34 mouse cellular contexts compared by ENCODE assay signal in the genomic region with DNA sequence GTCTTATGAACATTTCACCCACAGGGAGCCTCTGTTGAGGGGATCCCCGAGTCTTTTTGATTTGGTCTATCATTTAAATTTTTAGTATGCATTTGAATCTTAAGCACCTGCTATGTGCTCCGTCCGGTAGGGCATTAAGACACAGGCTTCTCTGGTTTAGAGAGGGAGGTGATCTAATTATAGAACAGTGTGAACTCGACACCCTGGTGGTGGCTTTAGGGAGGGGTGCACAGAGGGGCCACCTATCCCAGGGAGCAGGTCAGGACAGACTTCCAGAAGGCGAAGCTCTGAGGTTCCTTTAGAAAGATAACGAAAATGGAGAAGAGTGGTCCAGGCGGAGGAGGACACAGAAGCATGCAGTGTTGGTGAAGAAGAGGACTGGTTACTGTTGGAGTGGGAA. TPM values are rescaled to one million over a fixed set of nuclear protein-coding genes. Genes with fewer than 3 reads are reported as not detected.
DNase-seq lines count a peak whose midpoint lies in the region; ATAC-seq and TF ChIP-seq lines count a peak whose summit lies in the region.
"Had no signal": no experiment of that assay in that cellular context is flagged by ENCODE, and none has a peak within 500 bp of the region (broad histone marks: within the 10 kb centered on the region; RNA-seq: fewer than 3 reads in every experiment).

No protein-coding gene starts in this region.

- no peaks in the 10 kb centered on the region for H3K27me3 ChIP-seq in heart, adult 2 months (ENCODE audit: control insufficient read depth, insufficient read depth, low read length)
- H3K27me3 ChIP-seq in heart, embryonic 14.5 days (ENCODE audit: control insufficient read depth, insufficient read depth, low read length): no peaks in the 10 kb centered on the region
- no peaks in the 10 kb centered on the region for H3K27me3 ChIP-seq in heart, postnatal 0 days (ENCODE audit: control insufficient read depth, insufficient read depth, low read length)

- intact Hi-C loops in heart, adult 2 months (cut with DNase I): no loop called here
- intact Hi-C loops in heart, postnatal 14 days (cut with DNase I): no loop called here

- no peaks in the 10 kb centered on the region; the same call in 1 of the 2 replicates for H3K4me1 ChIP-seq in heart, adult 2 months (ENCODE audit: control insufficient read depth, insufficient read depth, low read length)
- peaks cover 14 to 18% of the 10 kb centered on the region in 2 experiments for H3K4me1 ChIP-seq in heart, embryonic 14.5 days (ENCODE audit: control insufficient read depth in 2 of 2, insufficient read depth in 2 of 2, low read length in 2 of 2)
- H3K4me1 ChIP-seq in heart, postnatal 0 days (ENCODE audit: control insufficient read depth, insufficient read depth): peaks cover 8% of the 10 kb centered on the region
- H3K4me1 ChIP-seq: embryonic facial prominence, embryonic 12.5 days had no signal

- TF ChIP-seq EP300 in heart, adult 2 months (IDR thresholded peaks at IDR 0.05; ENCODE audit: insufficient read depth, low read depth, low read length): no peak
- no peak for TF ChIP-seq EP300 in heart, postnatal 0 days (IDR thresholded peaks at IDR 0.05; ENCODE audit: low read depth)

- TF ChIP-seq CTCF in heart, adult 2 months (IDR thresholded peaks at IDR 0.05): peak; percentile 49
- TF ChIP-seq CTCF in heart, postnatal 0 days (IDR thresholded peaks at IDR 0.05; ENCODE audit: low read depth): no peak; the same call in 1 of the 2 replicates

- peak overlapping the region; percentile 39 for H3K4me2 ChIP-seq in heart, embryonic 14.5 days (ENCODE audit: low read length)
- peak overlapping the region; percentile 21 for H3K4me2 ChIP-seq in heart, postnatal 0 days (ENCODE audit: low read depth, low read length)
- H3K4me2 ChIP-seq: embryonic facial prominence, embryonic 12.5 days; hindbrain, embryonic 12.5 days; liver, embryonic 12.5 days; midbrain, embryonic 11.5 days; neural tube, embryonic 12.5 days had no signal

- no peaks in the 10 kb centered on the region for H3K79me2 ChIP-seq in heart, adult 2 months (replicated peaks; ENCODE audit: control insufficient read depth, insufficient read depth, low read length)

- no peak for ATAC-seq in heart, embryonic 14.5 days (ENCODE audit: insufficient number of reproducible peaks, insufficient read depth, low FRiP score, low read depth)
- ATAC-seq in heart, postnatal 0 days (ENCODE audit: insufficient read depth, low read depth): no peak
- ATAC-seq in inflammation-experienced regulatory T-cells, adult 6 months: no peak
- ATAC-seq: CD4-positive, CD25-positive, alpha-beta regulatory T cell, adult 4 months; forebrain, embryonic 14.5 days; hindbrain, postnatal 0 days; intestine, embryonic 16.5 days; liver, embryonic 12.5 days; liver, postnatal 0 days; midbrain, embryonic 16.5 days had no signal

- 53% methylated on average over 7 of the region's 7 CpGs for WGBS in heart, adult 2 months
- 28% methylated on average over 7 of the region's 7 CpGs for WGBS in heart, embryonic 14.5 days
- 37% methylated on average over 7 of the region's 7 CpGs for WGBS in heart, postnatal 0 days

- H3K4me3 ChIP-seq in heart, adult 2 months: no peak overlapping the region
- peak overlapping the region in 1 of 2 experiments; percentile 2; a peak in 1 of 4 replicates for H3K4me3 ChIP-seq in heart, embryonic 14.5 days (ENCODE audit: control insufficient read depth in 1 of 2, insufficient read depth in 1 of 2, low read depth in 1 of 2, low read length in 2 of 2)
- H3K4me3 ChIP-seq in heart, postnatal 0 days (ENCODE audit: low read depth, low read length): no peak overlapping the region
- H3K4me3 ChIP-seq: embryonic facial prominence, embryonic 12.5 days; hindbrain, embryonic 12.5 days; liver, embryonic 12.5 days; neural tube, embryonic 12.5 days had no signal

- H3K36me3 ChIP-seq in heart, adult 2 months (ENCODE audit: control insufficient read depth, insufficient read depth, low read length): no peaks in the 10 kb centered on the region
- H3K36me3 ChIP-seq in heart, embryonic 14.5 days (ENCODE audit: control insufficient read depth, insufficient read depth, low read length): peaks cover 13% of the 10 kb centered on the region; the same call in 1 of the 2 replicates
- 0 out of 2 replicates have a peak, but pooled peaks cover 6% of the 10 kb centered on the region for H3K36me3 ChIP-seq in heart, postnatal 0 days (replicated peaks; ENCODE audit: control insufficient read depth, insufficient read depth, low read length)
- H3K36me3 ChIP-seq: embryonic facial prominence, embryonic 12.5 days; hindbrain, embryonic 12.5 days; liver, embryonic 12.5 days; neural tube, embryonic 12.5 days had no signal

- H3K9me3 ChIP-seq in heart, embryonic 14.5 days (ENCODE audit: control insufficient read depth, low read length): no peaks in the 10 kb centered on the region
- no peaks in the 10 kb centered on the region for H3K9me3 ChIP-seq in heart, postnatal 0 days (replicated peaks; ENCODE audit: control insufficient read depth, low read length)
- H3K9me3 ChIP-seq: embryonic facial prominence, embryonic 12.5 days; hindbrain, embryonic 12.5 days; liver, embryonic 12.5 days; neural tube, embryonic 12.5 days had no signal

- no peak for DNase-seq in heart, adult 2 months
- DNase-seq in heart, postnatal 14 days: no peak
- no peak for DNase-seq in heart, adult 8-10 months (ENCODE audit: low spot score)
- DNase-seq in heart, postnatal 0 days (ENCODE audit: low spot score): peak; percentile 55
- no peak for DNase-seq in layer of hippocampus, postnatal 36 days
- DNase-seq: adrenal gland, postnatal 25 days; cerebellum, adult 11-12 months; cerebellum, adult 9-11 months; embryo, embryonic 11 days; kidney, adult 8-10 months; kidney, postnatal 4 days; left cerebral cortex, postnatal 4 days; liver, postnatal 0 days; lung, postnatal 36 days; right cerebral cortex, adult 18-20 months; thymus, adult 2 months; thymus, postnatal 36 days had no signal

- TF ChIP-seq POLR2A in heart, adult 2 months (IDR thresholded peaks at IDR 0.05; ENCODE audit: insufficient read depth, low read depth, low read length): no peak

- no peak overlapping the region for H3K9ac ChIP-seq in heart, adult 2 months (ENCODE audit: low read depth, low read length)
- peak overlapping the region; percentile 34; the same call in 1 of the 2 replicates for H3K9ac ChIP-seq in heart, embryonic 14.5 days (ENCODE audit: low read length)
- H3K9ac ChIP-seq in heart, postnatal 0 days (replicated peaks; ENCODE audit: low read depth, low read length): no peak overlapping the region
- H3K9ac ChIP-seq: embryonic facial prominence, embryonic 12.5 days; hindbrain, embryonic 12.5 days; liver, embryonic 12.5 days; liver, postnatal 0 days; neural tube, embryonic 12.5 days had no signal

- H3K27ac ChIP-seq in heart, adult 2 months: no peak overlapping the region
- H3K27ac ChIP-seq in heart, embryonic 14.5 days (replicated peaks in 1 of 2; ENCODE audit: control insufficient read depth in 1 of 2, insufficient read depth in 1 of 2, low read depth in 2 of 2, low read length in 2 of 2): peak overlapping the region in 1 of 2 experiments; percentile 51; a peak in 2 of 4 replicates
- no peak overlapping the region for H3K27ac ChIP-seq in heart, postnatal 0 days (ENCODE audit: low read depth)
- H3K27ac ChIP-seq: embryonic facial prominence, embryonic 12.5 days; hindbrain, embryonic 12.5 days; hindbrain, postnatal 0 days; kidney, postnatal 0 days; liver, embryonic 12.5 days; neural tube, embryonic 12.5 days had no signal

RNA-seq across cellular contexts. Expression of a gene that starts 4.6 kb away (rescaled TPM):
- total RNA-seq in heart, adult 2 months (2021): 1 to 10 TPM; 4.3 to 5.8 TPM
- polyA plus RNA-seq in heart, adult 2 months (2012; rRNA removed): 15.1 and 21.0 TPM in 2 replicates
- total RNA-seq in heart, postnatal 14 days (2021): 1 to 10 TPM; 7.7 to 8.4 TPM
- 11.1 and 11.7 TPM in 2 replicates for polyA plus RNA-seq in heart, embryonic 14.5 days (2014; fragmentation: Nextera tagmentation; extraction: Ambion mirVana)
- total RNA-seq in heart, adult 8-10 months (2022): 1 to 10 TPM; 6.2 to 8.6 (median 8.2) TPM
- total RNA-seq in heart, postnatal 0 days (2014; rRNA removed; ENCODE audit: low replicate concordance): 14.5 and 18.5 TPM in 2 replicates
- 5.4 and 6.8 TPM in 2 replicates for polyA plus RNA-seq in heart, postnatal 0 days (2015; fragmentation: Nextera tagmentation; extraction: Ambion mirVana)
- total RNA-seq in layer of hippocampus, postnatal 36 days (2021): 10 to 100 TPM; 17.5 to 17.7 TPM
- 1 to 10 TPM; 1.8 to 2.1 (median 2.0) TPM for polyA plus RNA-seq in inflammation-experienced regulatory T-cells, adult 6 months (2017; shearing (Covaris generic))

RNA-seq across cellular contexts. Expression of a gene that starts 11.8 kb away (rescaled TPM):
- total RNA-seq in heart, adult 2 months (2021): not detected
- polyA plus RNA-seq in heart, adult 2 months (2012; rRNA removed): not detected in 2 replicates
- not detected for total RNA-seq in heart, postnatal 14 days (2021)
- not detected in 2 replicates for polyA plus RNA-seq in heart, embryonic 14.5 days (2014; fragmentation: Nextera tagmentation; extraction: Ambion mirVana)
- total RNA-seq in heart, adult 8-10 months (2022): not detected
- total RNA-seq in heart, postnatal 0 days (2014; rRNA removed; ENCODE audit: low replicate concordance): not detected in 2 replicates
- not detected in 2 replicates for polyA plus RNA-seq in heart, postnatal 0 days (2015; fragmentation: Nextera tagmentation; extraction: Ambion mirVana)
- not detected for total RNA-seq in layer of hippocampus, postnatal 36 days (2021)
- polyA plus RNA-seq in inflammation-experienced regulatory T-cells, adult 6 months (2017; shearing (Covaris generic)): not detected
- total RNA-seq: adrenal gland, postnatal 25 days; hindbrain, postnatal 0 days; layer of hippocampus, adult 8-10 months; layer of hippocampus, postnatal 25 days; left cerebral cortex, postnatal 4 days; megakaryocyte, adult 5-6 weeks had no signal
- polyA plus RNA-seq: CD4-positive, CD25-positive, alpha-beta regulatory T cell, adult 4 months; embryonic facial prominence, embryonic 12.5 days; forebrain, embryonic 14.5 days; hindbrain, embryonic 12.5 days; hindbrain, postnatal 0 days; intestine, embryonic 16.5 days; kidney, postnatal 0 days; liver, embryonic 12.5 days; liver, postnatal 0 days; lung, embryonic 16.5 days; midbrain, embryonic 11.5 days; midbrain, embryonic 16.5 days; neural tube, embryonic 12.5 days; thymus, adult 2 months had no signal

RNA-seq across cellular contexts. Expression of a gene that starts 18.2 kb away (rescaled TPM):
- 10 to 100 TPM; 41.3 to 46.8 TPM for total RNA-seq in heart, adult 2 months (2021)
- polyA plus RNA-seq in heart, adult 2 months (2012; rRNA removed): 40.8 and 49.6 TPM in 2 replicates
- 10 to 100 TPM; 42.2 to 44.1 TPM for total RNA-seq in heart, postnatal 14 days (2021)
- polyA plus RNA-seq in heart, embryonic 14.5 days (2014; fragmentation: Nextera tagmentation; extraction: Ambion mirVana): 12.7 and 13.2 TPM in 2 replicates
- total RNA-seq in heart, adult 8-10 months (2022): 10 to 100 TPM; 47.8 to 52.8 (median 49.4) TPM
- 20.4 and 38.0 TPM in 2 replicates for total RNA-seq in heart, postnatal 0 days (2014; rRNA removed; ENCODE audit: low replicate concordance)
- 5.0 and 5.2 TPM in 2 replicates for polyA plus RNA-seq in heart, postnatal 0 days (2015; fragmentation: Nextera tagmentation; extraction: Ambion mirVana)
- 100 to 1,000 TPM; 448 to 494 TPM for total RNA-seq in layer of hippocampus, postnatal 36 days (2021)
- polyA plus RNA-seq in inflammation-experienced regulatory T-cells, adult 6 months (2017; shearing (Covaris generic)): 10 to 100 TPM in 1 of 3 experiments, 1 to 10 TPM in 2; 6.2 to 11.8 (median 9.2) TPM

RNA-seq across cellular contexts. Expression of a gene that starts 19.3 kb away (rescaled TPM):
- total RNA-seq in heart, adult 2 months (2021): 100 to 1,000 TPM; 204 to 231 TPM
- polyA plus RNA-seq in heart, adult 2 months (2012; rRNA removed): 296 and 367 TPM in 2 replicates
- 100 to 1,000 TPM; 231 to 238 TPM for total RNA-seq in heart, postnatal 14 days (2021)
- polyA plus RNA-seq in heart, embryonic 14.5 days (2014; fragmentation: Nextera tagmentation; extraction: Ambion mirVana): 625 and 657 TPM in 2 replicates
- 100 to 1,000 TPM; 218 to 249 (median 234) TPM for total RNA-seq in heart, adult 8-10 months (2022)
- 474 and 521 TPM in 2 replicates for total RNA-seq in heart, postnatal 0 days (2014; rRNA removed; ENCODE audit: low replicate concordance)
- 640 and 644 TPM in 2 replicates for polyA plus RNA-seq in heart, postnatal 0 days (2015; fragmentation: Nextera tagmentation; extraction: Ambion mirVana)
- 100 to 1,000 TPM; 174 to 193 TPM for total RNA-seq in layer of hippocampus, postnatal 36 days (2021)
- 100 to 1,000 TPM; 376 to 387 (median 385) TPM for polyA plus RNA-seq in inflammation-experienced regulatory T-cells, adult 6 months (2017; shearing (Covaris generic))

RNA-seq across cellular contexts. Expression of a gene that starts 25.5 kb away (rescaled TPM):
- not detected for total RNA-seq in heart, adult 2 months (2021)
- not detected in 2 replicates for polyA plus RNA-seq in heart, adult 2 months (2012; rRNA removed)
- total RNA-seq in heart, postnatal 14 days (2021): not detected
- polyA plus RNA-seq in heart, embryonic 14.5 days (2014; fragmentation: Nextera tagmentation; extraction: Ambion mirVana): 0.27 and 0.49 TPM in 2 replicates
- not detected for total RNA-seq in heart, adult 8-10 months (2022)
- total RNA-seq in heart, postnatal 0 days (2014; rRNA removed; ENCODE audit: low replicate concordance): not detected in 2 replicates
- polyA plus RNA-seq in heart, postnatal 0 days (2015; fragmentation: Nextera tagmentation; extraction: Ambion mirVana): 0.34 TPM in 1 of 2 replicates, not detected in the other
- total RNA-seq in layer of hippocampus, postnatal 36 days (2021): not detected
- not detected for polyA plus RNA-seq in inflammation-experienced regulatory T-cells, adult 6 months (2017; shearing (Covaris generic))
- total RNA-seq: adrenal gland, postnatal 25 days; hindbrain, postnatal 0 days; layer of hippocampus, adult 8-10 months; layer of hippocampus, postnatal 25 days; left cerebral cortex, postnatal 4 days; megakaryocyte, adult 5-6 weeks had no signal
- polyA plus RNA-seq: CD4-positive, CD25-positive, alpha-beta regulatory T cell, adult 4 months; midbrain, embryonic 16.5 days had no signal

Comparison
In these comparisons a context has a peak if more than half of its experiments do, and no peak if none do; other contexts are left out.
1. RNA of a gene that starts 18.2 kb away (total RNA-seq): 448 to 494 TPM in layer of hippocampus, postnatal 36 days; 47.8 to 52.8 TPM in heart, adult 8-10 months, 41.3 to 46.8 TPM in heart, adult 2 months, 42.2 to 44.1 TPM in heart, postnatal 14 days and 20.4 to 38.0 TPM in heart, postnatal 0 days; every median in the first group is over 4 times any median in the second.